Mouse (Mus musculus): ENCODE measurements at regions not wholly inside any gene's neighbourhood (a gene's known extent, or its start where the extent isn't known, plus 50 kb on each side); places are given as distances from the start of the nearest gene placed in this dataset.

- DNase-seq = no peak
- intact Hi-C loops (cut with DNase I) = no loop called here
- Histone ChIP-seq H3K4me3 (no peak overlapping the region), H3K27ac (no peak overlapping the region)
- TF ChIP-seq CTCF (IDR thresholded peaks at IDR 0.05) = no peak
Measured at GRCm38 (mm10) chr14:87301564-87301963, 114.9 kb upstream of the Tdrd3 start.

GRCm38 (mm10) chr14:87305481-87305880, 111.0 kb upstream of the Tdrd3 start:
- DNase-seq = no peak
- H3K4me3 ChIP-seq = no peak overlapping the region
- no peak for TF ChIP-seq CTCF (IDR thresholded peaks at IDR 0.05)
- H3K27ac ChIP-seq = no peak overlapping the region
- intact Hi-C loops (cut with DNase I) = no loop called here

GRCm38 (mm10) chr14:87306011-87306410, 110.4 kb upstream of the Tdrd3 start:
- intact Hi-C loops (cut with DNase I) = no loop called here
- no peak for TF ChIP-seq CTCF (IDR thresholded peaks at IDR 0.05)
- H3K4me3 ChIP-seq = no peak overlapping the region
- no peak for DNase-seq
- no peak overlapping the region for H3K27ac ChIP-seq

GRCm38 (mm10) chr14:87308016-87308415, 108.4 kb upstream of the Tdrd3 start:
- intact Hi-C loops (cut with DNase I) = no loop called here
- no peak for TF ChIP-seq CTCF (IDR thresholded peaks at IDR 0.05)
- DNase-seq = no peak
- Histone ChIP-seq H3K4me3 (no peak overlapping the region), H3K27ac (no peak overlapping the region)

- no peak for DNase-seq
- intact Hi-C loops (cut with DNase I) = no loop called here
- H3K4me3 ChIP-seq = no peak overlapping the region
- TF ChIP-seq CTCF (IDR thresholded peaks at IDR 0.05) = no peak
- H3K27ac ChIP-seq = no peak overlapping the region
Measured at GRCm38 (mm10) chr14:87312318-87312717, 104.1 kb upstream of the Tdrd3 start.

GRCm38 (mm10) chr14:87314999-87315732, 101.3 kb upstream of the Tdrd3 start:
- TF ChIP-seq CTCF (IDR thresholded peaks at IDR 0.05) = peak; percentile 88
- intact Hi-C loops (cut with DNase I) = loop anchor here (5.0 kb wide), 1 partner anchor 137 kb away; no protein-coding TSS in a partner anchor
- H3K4me3 ChIP-seq = no peak overlapping the region
- H3K27ac ChIP-seq = no peak overlapping the region
- peak; percentile 20 for DNase-seq

- H3K27ac ChIP-seq = no peak overlapping the region
- no peak for TF ChIP-seq CTCF (IDR thresholded peaks at IDR 0.05)
- DNase-seq = no peak
- no peak overlapping the region for H3K4me3 ChIP-seq
- intact Hi-C loops (cut with DNase I) = no loop called here
Measured at GRCm38 (mm10) chr14:87327841-87328240, 88.6 kb upstream of the Tdrd3 start.

- TF ChIP-seq CTCF (IDR thresholded peaks at IDR 0.05) = no peak
- intact Hi-C loops (cut with DNase I) = no loop called here
- Histone ChIP-seq H3K27ac (no peak overlapping the region), H3K4me3 (no peak overlapping the region)
- DNase-seq = no peak
Measured at GRCm38 (mm10) chr14:87337950-87338526, 78.4 kb upstream of the Tdrd3 start.

- no peak for DNase-seq
- H3K4me3 ChIP-seq = no peak overlapping the region
- intact Hi-C loops (cut with DNase I) = no loop called here
- no peak overlapping the region for H3K27ac ChIP-seq
- no peak for TF ChIP-seq CTCF (IDR thresholded peaks at IDR 0.05)
Measured at GRCm38 (mm10) chr14:87344540-87344939, 71.9 kb upstream of the Tdrd3 start.

- TF ChIP-seq CTCF (IDR thresholded peaks at IDR 0.05) = no peak
- no peak for DNase-seq
- no peak overlapping the region for H3K27ac ChIP-seq
- H3K4me3 ChIP-seq = no peak overlapping the region
- intact Hi-C loops (cut with DNase I) = no loop called here
Measured at GRCm38 (mm10) chr14:87346812-87347211, 69.6 kb upstream of the Tdrd3 start.

- no peak overlapping the region for H3K27ac ChIP-seq
- no peak for TF ChIP-seq CTCF (IDR thresholded peaks at IDR 0.05)
- no peak for DNase-seq
- H3K4me3 ChIP-seq = no peak overlapping the region
- intact Hi-C loops (cut with DNase I) = no loop called here
Measured at GRCm38 (mm10) chr14:87348825-87349224, 67.6 kb upstream of the Tdrd3 start.

- intact Hi-C loops (cut with DNase I) = no loop called here
- TF ChIP-seq CTCF (IDR thresholded peaks at IDR 0.05) = no peak
- Histone ChIP-seq H3K4me3 (no peak overlapping the region), H3K27ac (no peak overlapping the region)
- no peak for DNase-seq
Measured at GRCm38 (mm10) chr14:87365793-87366192, 50.6 kb upstream of the Tdrd3 start.
